Mouse (Mus musculus) layer of hippocampus, postnatal 10 days (tissue): ENCODE results near the gene Rnps1. TPM values are rescaled to one million over a fixed set of nuclear protein-coding genes. Genes with fewer than 3 reads are reported as not detected.
A peak's percentile ranks its signal among the peaks of the same experiment; 100 is the strongest.

Experiments
- DNase-seq, 2 experiments: peaks; one replicate each; pipeline ENCODE4 v3.0.0; 2021; ENCODE audit warnings: low spot score in 2 of 2
- total RNA-seq, 2 experiments: library from RNA; stranded (reverse); gene quantifications; 2 replicates each; pipeline ENCODE4 v1.2.3; 2021

Gene Rnps1
- total RNA-seq, 2 experiments from 2014 or later = 166 TPM

DNA sequence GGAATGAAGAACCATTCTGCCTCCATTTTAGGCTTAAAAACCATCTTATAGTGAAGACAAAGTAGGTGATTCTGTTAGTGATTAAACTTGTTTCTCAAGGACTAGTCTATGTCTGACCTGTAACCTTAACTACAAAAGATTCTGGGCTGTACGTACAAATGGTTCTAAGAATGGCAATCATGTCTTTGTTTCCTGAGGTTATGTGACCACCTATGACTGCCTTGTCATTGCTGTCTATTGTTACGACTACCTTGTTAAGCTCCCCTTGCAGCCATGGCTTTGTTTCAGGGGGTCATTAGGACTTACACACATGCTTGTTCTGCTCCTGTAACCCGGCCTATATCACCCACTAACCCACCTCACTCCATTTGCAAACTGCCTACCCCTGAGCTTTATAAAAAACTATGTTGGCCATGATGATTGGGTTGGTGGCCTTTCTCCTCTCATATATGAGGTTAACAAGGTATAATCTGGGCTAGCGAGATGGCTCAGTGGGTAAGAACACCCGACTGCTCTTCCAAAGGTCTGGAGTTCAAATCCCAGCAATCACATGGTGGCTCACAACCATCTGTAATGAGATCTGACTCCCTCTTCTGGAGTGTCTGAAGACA, 54.4 kb downstream of the Rnps1 start:
- DNase-seq = no peak

- DNase-seq = no peak
Measured at GRCm38 (mm10) chr17:24469336-24469909, 55.1 kb downstream of the Rnps1 start.

DNA sequence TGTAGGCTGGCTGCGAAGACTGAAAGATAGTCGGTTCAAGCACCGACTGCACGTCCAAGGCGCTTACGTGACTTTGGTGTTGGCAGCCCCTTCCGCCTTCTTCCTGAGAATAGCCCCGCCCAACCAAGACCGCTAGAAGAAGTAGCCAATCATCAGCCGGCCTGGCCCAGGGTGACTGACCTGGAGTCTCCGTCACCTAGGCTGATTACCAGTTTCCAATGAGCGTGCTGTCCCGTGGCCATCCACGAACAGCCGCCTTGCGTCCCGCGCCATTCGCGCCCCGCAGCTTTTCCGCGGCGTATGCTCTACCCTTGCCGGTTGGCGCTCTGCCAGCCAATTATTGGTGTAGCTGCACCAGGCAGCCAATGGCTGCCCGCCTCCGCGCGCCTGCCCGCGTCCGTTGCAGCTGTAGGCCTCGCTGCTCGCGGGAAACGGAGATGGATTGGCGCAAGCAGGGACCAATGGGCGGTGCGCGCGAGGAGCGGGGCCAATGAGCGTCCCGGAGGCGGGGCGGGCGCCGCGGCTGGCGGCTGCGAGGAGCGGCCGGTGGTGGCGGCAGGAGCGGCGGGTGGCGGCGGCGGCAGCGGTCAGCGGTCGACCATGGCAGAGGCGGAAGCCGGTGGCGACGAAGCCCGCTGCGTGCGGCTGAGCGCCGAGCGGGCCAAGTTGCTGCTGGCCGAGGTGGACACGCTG, 55.7 kb downstream of the Rnps1 start, which contains the start of the genes E4f1 and Pgp:
Gene E4f1 (minus strand): TSS at position 404 of the 693 bp plus-strand sequence.
Gene Pgp (plus strand): TSS at position 483 of the 693 bp plus-strand sequence.
- DNase-seq = peak; percentile 98 to 99

- DNase-seq = peak in 1 of 2 experiments; percentile 47
Measured at GRCm38 (mm10) chr17:24470701-24471527, 56.5 kb downstream of the Rnps1 start.

DNA sequence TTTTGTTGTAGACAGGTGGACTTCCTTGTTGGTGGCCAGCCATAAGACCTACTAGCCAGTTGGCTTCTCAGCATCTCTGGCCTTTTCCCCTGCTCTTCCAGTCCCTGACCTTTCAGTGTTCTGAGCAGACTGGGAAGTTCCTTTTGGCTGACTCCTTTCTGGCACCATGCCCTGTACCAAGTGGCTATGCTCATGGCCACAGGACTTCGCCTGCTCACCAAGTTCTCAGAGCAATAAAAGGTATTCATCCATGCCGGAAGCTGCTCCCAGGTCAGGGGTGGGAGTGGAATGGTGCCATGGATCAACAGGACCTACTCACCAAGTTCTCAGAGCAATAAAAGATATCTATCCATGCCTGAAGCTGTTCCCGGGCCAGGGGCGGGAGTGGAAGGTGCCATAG, 58.1 kb downstream of the Rnps1 start:
- DNase-seq = peak in 1 of 2 experiments; percentile 53

DNA sequence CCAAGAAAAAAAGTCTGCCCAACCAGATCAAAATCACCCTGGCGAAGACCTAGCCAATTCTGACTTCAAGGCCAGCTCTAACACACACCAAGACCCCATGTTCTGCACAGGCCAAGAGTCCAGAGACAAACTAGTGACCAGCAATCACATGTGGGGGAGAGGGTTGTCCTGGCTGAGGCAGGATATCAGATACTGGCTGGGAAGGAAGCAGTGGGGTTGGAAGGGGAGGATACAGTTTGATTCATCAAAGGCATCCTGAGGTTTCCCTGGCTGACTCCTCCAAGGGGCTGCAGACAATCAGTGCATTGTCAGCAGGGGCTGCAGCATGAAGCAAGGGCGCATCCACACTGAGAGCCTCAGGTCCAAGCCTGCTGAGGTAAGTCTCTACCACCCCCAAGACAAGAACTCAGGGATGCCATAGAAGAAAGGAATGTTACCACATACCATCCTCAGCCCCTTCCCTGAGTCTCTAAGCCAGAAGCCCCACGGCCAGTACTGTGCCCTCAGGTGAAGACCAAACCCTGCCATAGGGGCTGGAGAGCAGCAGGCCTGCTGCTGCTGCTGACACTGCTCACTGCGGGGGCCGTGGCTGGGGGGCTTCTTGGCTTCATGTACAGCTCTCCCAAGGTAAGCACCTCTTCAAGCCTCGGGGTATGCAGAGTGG, 59.4 kb downstream of the Rnps1 start, which contains the start of gene Bricd5:
Gene Bricd5 (plus strand): TSS at position 273 of the 664 bp plus-strand sequence.
- DNase-seq = no peak

- DNase-seq = peak; percentile 63 to 69
Measured at GRCm38 (mm10) chr17:24474557-24474956, 60.2 kb downstream of the Rnps1 start.

Other genes with a start within 250 kb of the Rnps1 start
- 1,000 to 10,000 TPM; 1,281 to 1,362 TPM for gene Atp6v0c, start 244.9 kb upstream of the Rnps1 start, total RNA-seq
- 10 to 100 TPM; 77.7 to 87.8 TPM for gene Tbc1d24, start 209.0 kb upstream of the Rnps1 start, total RNA-seq
- gene Ntn3, start 205.0 kb upstream of the Rnps1 start, total RNA-seq = 10 to 100 TPM; 13.5 to 14.4 TPM
- 10 to 100 TPM in 1 of 2 experiments, 1 to 10 TPM in 1; 9.1 to 13.0 TPM for gene Tedc2, start 193.7 kb upstream of the Rnps1 start, total RNA-seq
- gene Ccnf, start 163.1 kb upstream of the Rnps1 start, total RNA-seq = 1 to 10 TPM; 7.4 to 7.9 TPM
- gene Abca17, start 63.5 kb upstream of the Rnps1 start, total RNA-seq = 1 to 10 TPM; 1.5 to 1.7 TPM
- gene Abca3, start 62.6 kb upstream of the Rnps1 start, total RNA-seq = 100 to 1,000 TPM; 118 to 120 TPM
- gene Eci1, start 12.1 kb downstream of the Rnps1 start, total RNA-seq = 10 to 100 TPM; 19.2 to 21.1 TPM
- gene Dnase1l2, start 28.5 kb downstream of the Rnps1 start, total RNA-seq = 1 to 10 TPM; 6.9 to 7.5 TPM
- 10 to 100 TPM; 30.0 to 33.3 TPM for gene E4f1, start 55.7 kb downstream of the Rnps1 start, total RNA-seq
- gene Pgp, start 55.8 kb downstream of the Rnps1 start, total RNA-seq = 10 to 100 TPM; 64.7 to 67.9 TPM
- gene Bricd5, start 59.3 kb downstream of the Rnps1 start, total RNA-seq = 1 to 10 TPM in 1 of 2 experiments, under 1 TPM in 1; 0.87 to 1.8 TPM
- 10 to 100 TPM; 29.1 to 30.8 TPM for gene Mlst8, start 64.5 kb downstream of the Rnps1 start, total RNA-seq
- 100 to 1,000 TPM; 170 to 175 TPM for gene Caskin1, start 74.0 kb downstream of the Rnps1 start, total RNA-seq
- 100 to 1,000 TPM; 110 to 112 TPM for gene Traf7, start 113.4 kb downstream of the Rnps1 start, total RNA-seq
- 10 to 100 TPM; 48.9 to 49.0 TPM for gene Rab26, start 119.6 kb downstream of the Rnps1 start, total RNA-seq
- 10 to 100 TPM; 61.6 to 91.2 TPM for gene Pkd1, start 135.3 kb downstream of the Rnps1 start, total RNA-seq
- gene Tsc2, start 218.1 kb downstream of the Rnps1 start, total RNA-seq = 100 to 1,000 TPM; 171 to 176 TPM
- gene Nthl1, start 218.1 kb downstream of the Rnps1 start, total RNA-seq = 1 to 10 TPM; 4.9 to 7.8 TPM
- gene Slc9a3r2, start 235.8 kb downstream of the Rnps1 start, total RNA-seq = 10 to 100 TPM; 48.5 to 49.4 TPM
- gene Npw, start 243.9 kb downstream of the Rnps1 start, total RNA-seq = 1 to 10 TPM; 1.3 to 1.6 TPM